Mouse (Mus musculus) liver, embryonic 11.5 days (tissue): ENCODE data around the gene Zfp866. TPM values are rescaled to one million over a fixed set of nuclear protein-coding genes. Genes with fewer than 3 reads are reported as not detected.

Experiments
- ATAC-seq: fragments of 200-750 bp; cut with Nextera tagmentation; replicated peaks from 2 replicates; pipeline ENCODE4 v1.8.0; 2017; ENCODE audit warnings: moderate number of reproducible peaks, mild to moderate bottlenecking, moderate TSS enrichment, moderate library complexity; ENCODE audit not compliant: low FRiP score
- DNase-seq: peaks from one replicate; pipeline ENCODE4 v3.0.0-alpha.2; 2017; ENCODE audit warnings: low spot score
- H3K27ac ChIP-seq: fragments of 300-500 bp; sonication (generic); 2 replicates; pipeline ENCODE4 v1.5.1; 2014; ENCODE audit warnings: mild to moderate bottlenecking, low read depth, low read length, control low read depth
- H3K27me3 ChIP-seq: fragments of 300-500 bp; sonication (generic); replicated peaks from 2 replicates; pipeline ENCODE4 v1.6.1; 2014; ENCODE audit warnings: low read length, mixed read lengths; ENCODE audit not compliant: control insufficient read depth, insufficient read depth
- H3K36me3 ChIP-seq: fragments of 300-500 bp; sonication (generic); 2 replicates; pipeline ENCODE4 v1.6.1; 2014; ENCODE audit warnings: mild to moderate bottlenecking, low read length, moderate library complexity, mixed read lengths; ENCODE audit not compliant: control insufficient read depth, insufficient read depth
- H3K4me1 ChIP-seq: fragments of 300-500 bp; sonication (generic); replicated peaks from 2 replicates; pipeline ENCODE4 v1.6.1; 2014; ENCODE audit warnings: low read length, mixed read lengths; ENCODE audit not compliant: control insufficient read depth, insufficient read depth
- H3K4me2 ChIP-seq: fragments of 300-500 bp; sonication (generic); 2 replicates; pipeline ENCODE4 v1.6.1; 2014; ENCODE audit warnings: mild to moderate bottlenecking, control low read depth, moderate library complexity
- H3K4me3 ChIP-seq: fragments of 300-500 bp; sonication (generic); 2 replicates; pipeline ENCODE4 v1.5.1; 2014; ENCODE audit warnings: low read depth, low read length, control low read depth
- H3K9ac ChIP-seq: fragments of 300-500 bp; sonication (generic); 2 replicates; pipeline ENCODE4 v1.6.1; 2014; ENCODE audit warnings: low read depth, low read length, control low read depth
- H3K9me3 ChIP-seq: fragments of 300-500 bp; sonication (generic); 2 replicates; pipeline ENCODE4 v1.6.1; 2016; ENCODE audit warnings: low read length, inconsistent platforms, mixed read lengths; ENCODE audit not compliant: control insufficient read depth
- WGBS: fragments of 180-500 bp; shearing (Covaris S2); extraction: QIAGEN DNeasy Blood & Tissue Kit; methylation state at CpG from one replicate; pipeline ENCODE4 v1.1.7; 2014; 5-methylcytosine and 5-hydroxymethylcytosine counted together
- polyA plus RNA-seq: library from polyadenylated mRNA; unstranded; fragments of >200 nt; fragmentation: Nextera tagmentation; extraction: Ambion mirVana; gene quantifications from 2 replicates; pipeline ENCODE4 v1.2.1, GENCODE M21; 2014

The Zfp866 gene
- polyA plus RNA-seq, 1 experiment from 2014 or later: 21.7 TPM

- H3K27me3 ChIP-seq: no peaks in the 10 kb centered on the region
- H3K9me3 ChIP-seq: no peaks in the 10 kb centered on the region
- no peaks in the 10 kb centered on the region; the same call in 1 of the 2 replicates for H3K4me1 ChIP-seq
- 92% methylated on average over 2 of the region's 2 CpGs for WGBS
- no peak overlapping the region for H3K4me2 ChIP-seq
- H3K9ac ChIP-seq: no peak overlapping the region
- H3K36me3 ChIP-seq: peaks cover 23% of the 10 kb centered on the region
- no peak overlapping the region for H3K27ac ChIP-seq
- ATAC-seq (no peak), DNase-seq (no peak)
- no peak overlapping the region for H3K4me3 ChIP-seq
Measured at GRCm38 (mm10) chr8:69814881-69815280, 23.9 kb upstream of the Zfp866 start.

- no peaks in the 10 kb centered on the region for H3K9me3 ChIP-seq
- ATAC-seq (no peak), DNase-seq (no peak)
- H3K27ac ChIP-seq: no peak overlapping the region
- H3K36me3 ChIP-seq: peaks cover 37% of the 10 kb centered on the region
- WGBS: 48% methylated on average over 3 of the region's 3 CpGs
- H3K4me1 ChIP-seq: peaks cover 6% of the 10 kb centered on the region
- H3K27me3 ChIP-seq: no peaks in the 10 kb centered on the region
- H3K4me3 ChIP-seq: no peak overlapping the region
- no peak overlapping the region for H3K4me2 ChIP-seq
- H3K9ac ChIP-seq: no peak overlapping the region
Measured at GRCm38 (mm10) chr8:69809820-69810219, 18.8 kb upstream of the Zfp866 start.

GRCm38 (mm10) chr8:69808864-69809403 is 18.0 kb upstream of the Zfp866 start:
- peak overlapping the region; percentile 70 for H3K9ac ChIP-seq
- H3K4me1 ChIP-seq: peaks cover 6% of the 10 kb centered on the region
- H3K4me3 ChIP-seq: peak overlapping the region; percentile 72
- no peaks in the 10 kb centered on the region for H3K27me3 ChIP-seq
- no peaks in the 10 kb centered on the region for H3K9me3 ChIP-seq
- DNase-seq: no peak
- peak; percentile 37 for ATAC-seq
- H3K4me2 ChIP-seq: peak overlapping the region; percentile 99
- WGBS: under 1% methylated on average over 23 of the region's 23 CpGs
- no peak overlapping the region for H3K27ac ChIP-seq
- peaks cover 36% of the 10 kb centered on the region for H3K36me3 ChIP-seq

DNA sequence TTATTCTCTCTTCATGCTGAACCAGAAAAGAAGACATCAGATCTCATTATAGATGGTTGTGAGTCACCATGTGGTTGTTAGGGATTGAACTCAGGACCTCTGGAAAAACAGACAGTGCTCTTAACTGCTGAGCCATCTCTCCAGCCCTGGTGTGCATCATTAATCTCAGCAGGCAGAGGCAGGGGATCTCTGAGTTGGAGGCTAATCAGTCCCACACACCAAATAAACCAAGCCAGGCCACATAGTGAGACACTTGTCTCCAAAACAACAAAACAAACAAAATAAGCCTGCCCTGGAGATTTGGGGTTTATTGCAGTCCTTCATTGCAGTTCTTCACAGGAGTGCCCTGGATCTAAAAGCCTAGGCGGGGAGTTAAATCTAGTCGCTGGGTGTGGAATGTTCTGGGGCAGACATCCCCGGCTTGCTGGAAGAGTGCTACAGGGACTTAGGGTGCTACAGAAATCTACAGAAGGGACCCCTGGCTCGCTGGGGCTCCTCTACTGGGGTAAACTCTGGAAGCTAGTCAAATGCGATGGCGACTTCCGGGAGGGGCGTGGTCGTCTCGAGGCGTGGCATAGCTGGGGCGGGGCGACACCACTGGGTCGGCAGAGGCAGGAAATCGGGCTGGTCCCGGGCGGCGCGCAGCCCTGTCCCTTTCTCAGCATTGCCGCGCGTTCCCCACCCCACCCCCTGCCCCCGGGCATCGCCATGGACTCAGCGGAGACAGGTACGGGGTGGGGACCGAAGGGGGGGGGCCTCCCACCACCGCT is 17.3 kb upstream of the Zfp866 start, which contains the start of gene Gmip:
Gmip (plus strand) TSS at position 586 of the 770 bp plus-strand sequence.
- Histone ChIP-seq H3K4me1 (peaks cover 6% of the 10 kb centered on the region), H3K9me3 (no peaks in the 10 kb centered on the region), H3K4me3 (peak within 1 kb of the TSS; percentile 72), H3K9ac (peak within 1 kb of the TSS; percentile 70), H3K36me3 (peaks cover 42% of the 10 kb centered on the region), H3K4me2 (peak within 1 kb of the TSS; percentile 99), H3K27me3 (no peaks in the 10 kb centered on the region), H3K27ac (no peak within 1 kb of the TSS)
- WGBS: 6% methylated on average over 28 of the region's 28 CpGs
- peak; percentile 90 for DNase-seq
- peak; percentile 81 for ATAC-seq

- Histone ChIP-seq H3K27ac (no peak overlapping the region), H3K36me3 (peaks cover 52% of the 10 kb centered on the region), H3K9me3 (no peaks in the 10 kb centered on the region), H3K4me1 (peaks cover 6% of the 10 kb centered on the region), H3K4me3 (no peak overlapping the region), H3K9ac (no peak overlapping the region), H3K4me2 (no peak overlapping the region), H3K27me3 (no peaks in the 10 kb centered on the region)
- no peak for ATAC-seq
- no peak for DNase-seq
- WGBS: 90% methylated on average over 5 of the region's 5 CpGs
Measured at GRCm38 (mm10) chr8:69807236-69807635, 16.3 kb upstream of the Zfp866 start.

DNA sequence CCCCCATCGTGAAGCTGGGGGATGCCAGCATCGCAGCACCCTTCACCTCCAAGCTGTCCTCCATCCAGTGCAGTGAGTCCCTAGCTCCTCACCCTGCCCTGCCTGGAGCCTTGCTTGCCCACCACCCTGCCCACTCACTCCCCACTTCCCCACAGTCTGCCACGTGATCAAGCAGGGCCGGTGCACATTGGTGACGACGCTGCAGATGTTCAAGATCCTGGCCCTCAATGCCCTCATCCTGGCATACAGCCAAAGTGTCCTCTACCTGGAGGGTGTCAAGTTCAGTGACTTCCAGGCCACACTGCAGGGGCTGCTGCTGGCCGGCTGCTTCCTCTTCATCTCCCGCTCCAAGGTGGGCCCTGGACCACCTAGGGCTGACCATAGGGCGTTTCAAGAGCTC is 14.5 kb upstream of the Zfp866 start:
- Histone ChIP-seq H3K27me3 (no peaks in the 10 kb centered on the region), H3K4me2 (no peak overlapping the region), H3K9me3 (no peaks in the 10 kb centered on the region), H3K4me1 (peaks cover 6% of the 10 kb centered on the region), H3K4me3 (no peak overlapping the region), H3K36me3 (peaks cover 62% of the 10 kb centered on the region), H3K9ac (no peak overlapping the region), H3K27ac (no peak overlapping the region)
- 94% methylated on average over 9 of the region's 9 CpGs for WGBS
- ATAC-seq (no peak), DNase-seq (no peak)

GRCm38 (mm10) chr8:69805086-69805485 is 14.1 kb upstream of the Zfp866 start:
- whole genome bisulfite sequencing: 90% methylated on average over 10 of the region's 10 CpGs

GRCm38 (mm10) chr8:69804537-69804936 is 13.6 kb upstream of the Zfp866 start:
- Histone ChIP-seq H3K4me2 (no peak overlapping the region), H3K27ac (no peak overlapping the region), H3K9ac (no peak overlapping the region), H3K36me3 (peaks cover 72% of the 10 kb centered on the region), H3K27me3 (no peaks in the 10 kb centered on the region), H3K4me3 (no peak overlapping the region), H3K9me3 (no peaks in the 10 kb centered on the region), H3K4me1 (peaks cover 3% of the 10 kb centered on the region)
- DNase-seq: no peak
- 91% methylated on average over 6 of the region's 6 CpGs for WGBS
- no peak for ATAC-seq

More at GRCm38 (mm10) chr8:69805086-69805485, 14.1 kb upstream of the Zfp866 start:
- Histone ChIP-seq H3K4me3 (no peak overlapping the region), H3K9me3 (no peaks in the 10 kb centered on the region), H3K9ac (no peak overlapping the region), H3K27ac (no peak overlapping the region), H3K4me1 (peaks cover 6% of the 10 kb centered on the region), H3K4me2 (no peak overlapping the region), H3K36me3 (peaks cover 66% of the 10 kb centered on the region), H3K27me3 (no peaks in the 10 kb centered on the region)
- DNase-seq: no peak
- ATAC-seq: no peak

GRCm38 (mm10) chr8:69803366-69803765 is 12.4 kb upstream of the Zfp866 start:
- WGBS: 88% methylated on average over 7 of the region's 7 CpGs
- no peak overlapping the region for H3K27ac ChIP-seq
- H3K9me3 ChIP-seq: no peaks in the 10 kb centered on the region
- ATAC-seq (no peak), DNase-seq (no peak)
- no peak overlapping the region for H3K9ac ChIP-seq
- peaks cover 2% of the 10 kb centered on the region; the same call in 1 of the 2 replicates for H3K4me1 ChIP-seq
- no peak overlapping the region for H3K4me3 ChIP-seq
- H3K27me3 ChIP-seq: no peaks in the 10 kb centered on the region
- H3K4me2 ChIP-seq: no peak overlapping the region
- H3K36me3 ChIP-seq: peaks cover 83% of the 10 kb centered on the region
